Mouse (Mus musculus) kidney, postnatal 0 days (tissue): ENCODE measurements around the gene Sem1. TPM values are rescaled to one million over a fixed set of nuclear protein-coding genes. Genes with fewer than 3 reads are reported as not detected.
A peak's percentile ranks its signal among the peaks of the same experiment; 100 is the strongest.

Source experiments
- ATAC-seq: fragments of 200-750 bp; cut with Nextera tagmentation; replicated peaks from 2 replicates; pipeline ENCODE4 v1.8.0; 2017; ENCODE audit warnings: low read depth, moderate number of reproducible peaks, moderate TSS enrichment, moderate library complexity; ENCODE audit not compliant: low FRiP score
- DNase-seq: peaks from one replicate; pipeline ENCODE4 v3.0.0-alpha.2; 2016; ENCODE audit warnings: low spot score
- H3K27ac ChIP-seq: fragments of 300-500 bp; sonication (generic); 2 replicates; pipeline ENCODE4 v1.5.1; 2014; ENCODE audit warnings: mild to moderate bottlenecking
- H3K27me3 ChIP-seq: fragments of 300-500 bp; sonication (generic); 2 replicates; pipeline ENCODE4 v1.6.1; 2014; ENCODE audit warnings: low read length, mixed read lengths; ENCODE audit not compliant: insufficient read depth
- H3K36me3 ChIP-seq: fragments of 300-500 bp; sonication (generic); 2 replicates; pipeline ENCODE4 v1.6.1; 2014; ENCODE audit warnings: low read length, mixed read lengths; ENCODE audit not compliant: insufficient read depth
- H3K4me1 ChIP-seq: fragments of 300-500 bp; sonication (generic); replicated peaks from 2 replicates; pipeline ENCODE4 v1.6.1; 2014; ENCODE audit warnings: antibody characterized with exemption, low read length, mixed read lengths; ENCODE audit not compliant: insufficient read depth
- H3K4me2 ChIP-seq: fragments of 300-500 bp; sonication (generic); 2 replicates; pipeline ENCODE4 v1.6.1; 2014; ENCODE audit warnings: mild to moderate bottlenecking, low read length, moderate library complexity, mixed read lengths
- H3K4me3 ChIP-seq: fragments of 300-500 bp; sonication (generic); replicated peaks from 2 replicates; pipeline ENCODE4 v1.5.1; 2014; ENCODE audit warnings: low read depth, low read length
- H3K9ac ChIP-seq: fragments of 300-500 bp; sonication (generic); 2 replicates; pipeline ENCODE4 v1.6.1; 2014; ENCODE audit warnings: low read depth, low read length
- H3K9me3 ChIP-seq: fragments of 300-500 bp; sonication (generic); replicated peaks from 2 replicates; pipeline ENCODE4 v1.6.1; 2016; ENCODE audit warnings: low read length, inconsistent platforms, mixed read lengths
- CTCF ChIP-seq: IDR thresholded peaks from 2 replicates; pipeline ENCODE4 v1.5.1; 2016; ENCODE audit warnings: antibody characterized with exemption, low read depth, mild to moderate bottlenecking, moderate library complexity
- WGBS: fragments of 180-500 bp; shearing (Covaris S2); extraction: QIAGEN DNeasy Blood & Tissue Kit; methylation state at CpG from one replicate; pipeline ENCODE4 v1.1.7; 2014; 5-methylcytosine and 5-hydroxymethylcytosine counted together
- polyA plus RNA-seq: library from polyadenylated mRNA; unstranded; fragments of >200 nt; fragmentation: Nextera tagmentation; extraction: Ambion mirVana; gene quantifications from 2 replicates; pipeline ENCODE4 v1.2.1, GENCODE M21; 2015

The Sem1 gene
- polyA plus RNA-seq, 1 experiment from 2014 or later, result 262 TPM

GRCm38 (mm10) chr6:6577741-6578284 is 650 bp downstream of the Sem1 start:
- Histone ChIP-seq H3K27me3 (no peaks in the 10 kb centered on the region), H3K4me2 (peak overlapping the region; percentile 59), H3K4me1 (no peaks in the 10 kb centered on the region), H3K9me3 (no peaks in the 10 kb centered on the region), H3K36me3 (peaks cover 7% of the 10 kb centered on the region), H3K4me3 (peak overlapping the region; percentile 96), H3K27ac (peak overlapping the region; percentile 96), H3K9ac (peak overlapping the region; percentile 99)
- DNase-seq (peak; percentile 59), ATAC-seq (peak; percentile 68)
- WGBS, result 1% methylated on average over 17 of the region's 17 CpGs
- TF ChIP-seq CTCF, result no peak

- Histone ChIP-seq H3K4me2 (peak overlapping the region; percentile 59), H3K36me3 (peaks cover 7% of the 10 kb centered on the region), H3K9me3 (no peaks in the 10 kb centered on the region), H3K4me1 (no peaks in the 10 kb centered on the region), H3K27me3 (no peaks in the 10 kb centered on the region), H3K27ac (no peak overlapping the region), H3K9ac (peak overlapping the region; percentile 99), H3K4me3 (peak overlapping the region; percentile 96)
- no peak for TF ChIP-seq CTCF
- ATAC-seq (no peak), DNase-seq (no peak)
- WGBS, result 49% methylated on average over 3 of the region's 3 CpGs
Measured at GRCm38 (mm10) chr6:6577291-6577690, 1.2 kb downstream of the Sem1 start.

GRCm38 (mm10) chr6:6575796-6576195 is 2.7 kb downstream of the Sem1 start:
- DNase-seq (no peak), ATAC-seq (no peak)
- no peaks in the 10 kb centered on the region for H3K27me3 ChIP-seq
- H3K4me2 ChIP-seq, result no peak overlapping the region
- no peak for TF ChIP-seq CTCF
- no peak overlapping the region for H3K4me3 ChIP-seq
- H3K9ac ChIP-seq, result no peak overlapping the region
- H3K4me1 ChIP-seq, result no peaks in the 10 kb centered on the region
- no peaks in the 10 kb centered on the region for H3K9me3 ChIP-seq
- WGBS, result 73% methylated on average over 4 of the region's 4 CpGs
- peaks cover 7% of the 10 kb centered on the region for H3K36me3 ChIP-seq
- no peak overlapping the region for H3K27ac ChIP-seq

- no peak for TF ChIP-seq CTCF
- no peak for DNase-seq
- no peaks in the 10 kb centered on the region for H3K4me1 ChIP-seq
- no peak overlapping the region for H3K4me2 ChIP-seq
- no peaks in the 10 kb centered on the region for H3K27me3 ChIP-seq
- H3K4me3 ChIP-seq, result no peak overlapping the region
- no peak for ATAC-seq
- WGBS, result 70% methylated on average over 3 of the region's 3 CpGs
- H3K36me3 ChIP-seq, result no peaks in the 10 kb centered on the region
- no peak overlapping the region for H3K27ac ChIP-seq
- H3K9ac ChIP-seq, result no peak overlapping the region
- H3K9me3 ChIP-seq, result no peaks in the 10 kb centered on the region
Measured at GRCm38 (mm10) chr6:6568436-6568835, 10.0 kb downstream of the Sem1 start.

GRCm38 (mm10) chr6:6563691-6564090 is 14.8 kb downstream of the Sem1 start:
- DNase-seq, result no peak
- TF ChIP-seq CTCF, result no peak
- no peak for ATAC-seq

GRCm38 (mm10) chr6:6562716-6563115 is 15.7 kb downstream of the Sem1 start:
- H3K9ac ChIP-seq, result no peak overlapping the region
- H3K4me2 ChIP-seq, result no peak overlapping the region
- ATAC-seq (no peak), DNase-seq (no peak)
- no peaks in the 10 kb centered on the region; the same call in 1 of the 2 replicates for H3K36me3 ChIP-seq
- WGBS, result 80% methylated on average over 5 of the region's 5 CpGs
- no peak for TF ChIP-seq CTCF
- no peak overlapping the region for H3K27ac ChIP-seq
- no peaks in the 10 kb centered on the region for H3K9me3 ChIP-seq
- H3K4me3 ChIP-seq, result no peak overlapping the region
- no peaks in the 10 kb centered on the region for H3K27me3 ChIP-seq
- no peaks in the 10 kb centered on the region for H3K4me1 ChIP-seq

More at GRCm38 (mm10) chr6:6563691-6564090, 14.8 kb downstream of the Sem1 start:
- H3K27ac ChIP-seq, result no peak overlapping the region
- H3K9ac ChIP-seq, result no peak overlapping the region
- no peaks in the 10 kb centered on the region for H3K36me3 ChIP-seq
- no peak overlapping the region for H3K4me3 ChIP-seq
- no peaks in the 10 kb centered on the region for H3K27me3 ChIP-seq
- no peak overlapping the region for H3K4me2 ChIP-seq
- 69% methylated on average over 5 of the region's 5 CpGs for WGBS
- no peaks in the 10 kb centered on the region for H3K9me3 ChIP-seq
- no peaks in the 10 kb centered on the region for H3K4me1 ChIP-seq

GRCm38 (mm10) chr6:6557647-6558046 is 20.8 kb downstream of the Sem1 start:
- no peak for DNase-seq
- ATAC-seq, result no peak
- no peak overlapping the region for H3K4me2 ChIP-seq
- H3K9me3 ChIP-seq, result no peaks in the 10 kb centered on the region
- H3K36me3 ChIP-seq, result peaks cover 21% of the 10 kb centered on the region
- no peaks in the 10 kb centered on the region for H3K27me3 ChIP-seq
- no peak overlapping the region for H3K27ac ChIP-seq
- H3K4me1 ChIP-seq, result no peaks in the 10 kb centered on the region
- no peak for TF ChIP-seq CTCF
- no peak overlapping the region for H3K4me3 ChIP-seq
- 91% methylated on average over 1 of the region's 1 CpGs for WGBS
- no peak overlapping the region for H3K9ac ChIP-seq
